Mouse (Mus musculus): ENCODE measurements at regions not wholly inside any gene's neighbourhood (a gene's known extent, or its start where the extent isn't known, plus 50 kb on each side); places are given as distances from the start of the nearest gene placed in this dataset.

DNA sequence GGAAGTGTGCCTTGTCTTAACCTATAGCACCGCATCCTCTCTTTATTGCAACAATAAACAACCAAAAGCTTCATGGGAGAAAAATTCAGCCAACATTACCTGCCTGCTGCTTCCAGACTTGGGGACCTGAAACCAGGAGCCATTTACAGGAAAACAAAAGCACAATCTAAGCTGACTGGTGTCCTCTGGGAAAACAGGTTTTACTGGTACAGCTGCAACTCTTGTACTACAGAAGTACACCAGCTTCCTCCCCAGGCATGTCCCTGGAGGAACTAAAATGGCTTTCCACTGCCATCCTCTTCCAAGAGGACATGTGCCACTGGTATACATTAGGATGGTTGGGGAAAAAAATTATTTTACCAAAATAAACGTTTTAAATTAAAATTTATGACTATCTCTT, 63.9 kb upstream of the Ptprk start:
- no peak for DNase-seq

DNA sequence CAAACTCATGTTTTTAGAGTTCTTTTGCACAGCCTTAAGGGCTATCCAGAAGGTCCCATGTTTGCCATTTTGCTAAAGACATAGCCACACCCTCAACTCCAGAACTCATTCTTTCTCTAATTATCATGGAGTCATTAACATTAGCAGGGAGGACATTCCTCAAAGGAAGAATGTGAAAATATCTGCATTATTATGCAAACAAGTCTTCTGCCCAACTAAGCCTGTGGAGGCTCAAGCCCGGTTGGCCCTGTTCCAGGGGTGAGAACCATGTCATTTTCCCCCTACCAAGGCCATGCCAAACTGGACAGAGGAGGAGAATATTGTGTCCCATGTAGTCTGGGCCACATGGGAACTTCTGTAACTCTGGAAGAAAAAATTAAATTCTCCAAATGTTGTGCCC, 62.5 kb upstream of the Ptprk start:
- no peak for DNase-seq

DNA sequence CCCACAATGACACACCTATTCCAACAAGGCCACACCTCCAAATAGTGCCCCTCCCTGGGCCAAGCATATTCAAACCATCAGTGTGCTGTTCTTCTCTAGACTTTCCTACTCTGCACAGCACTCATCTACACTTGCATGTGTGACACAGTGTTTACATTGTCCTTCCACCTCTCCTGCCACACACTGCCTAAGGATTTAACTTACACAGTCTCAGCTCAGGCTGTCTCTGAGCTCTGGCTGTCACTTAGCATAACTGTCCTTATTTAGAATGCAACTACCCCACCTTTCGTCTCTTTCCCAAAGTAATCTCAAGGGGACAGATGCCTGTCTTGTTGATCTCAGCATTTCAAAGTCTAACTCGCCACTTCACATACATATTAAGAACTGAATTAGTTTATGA, 61.2 kb upstream of the Ptprk start:
- no peak for DNase-seq

DNA sequence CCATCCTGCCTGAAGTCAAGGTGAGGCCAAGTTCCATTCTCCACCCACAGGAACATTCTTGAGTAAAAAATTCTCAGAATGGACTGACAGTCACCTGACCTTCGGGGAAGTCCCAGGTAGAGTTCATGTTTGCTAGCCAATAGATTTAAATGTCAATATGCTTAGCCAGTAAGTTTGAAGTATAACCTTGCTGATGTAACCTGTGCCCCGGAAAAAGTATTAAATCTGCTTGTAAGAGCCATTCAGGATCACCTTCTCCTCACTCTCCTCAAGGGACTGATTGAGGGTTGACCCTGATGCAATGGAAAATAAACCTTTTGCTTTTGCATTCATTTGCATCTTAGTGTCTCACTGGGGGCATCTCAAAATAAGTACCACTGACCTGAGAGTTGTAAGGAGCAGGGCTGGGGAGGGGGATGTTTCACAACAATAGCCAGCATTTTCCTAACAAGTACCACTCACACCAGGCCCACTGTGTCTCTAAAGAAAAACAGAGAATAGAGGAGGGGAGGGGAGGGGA, 60.3 kb upstream of the Ptprk start:
- no peak for DNase-seq

All from right cerebral cortex, postnatal 25 days (tissue).